ENCODE assay signal across 18 mouse cellular contexts in the genomic region with DNA sequence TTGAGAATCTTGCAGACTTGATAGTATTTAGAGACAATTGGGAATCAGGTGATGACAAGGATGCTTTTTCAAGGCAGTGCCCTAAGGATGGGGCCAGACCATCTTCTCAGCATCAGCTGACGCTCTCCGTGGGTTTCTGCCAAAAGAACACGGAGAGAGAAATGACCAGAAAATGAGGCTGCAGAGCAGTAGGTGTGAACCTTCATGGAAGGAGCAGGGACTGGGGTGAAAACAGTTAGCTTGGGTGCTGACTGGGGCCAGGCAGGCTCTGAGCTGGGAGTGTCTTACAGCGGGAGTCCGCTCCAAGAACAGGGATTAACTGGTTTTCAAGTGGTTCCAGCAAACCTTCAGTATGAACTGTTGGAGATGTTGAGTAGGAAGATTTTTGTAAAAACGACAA. TPM values are rescaled to one million over a fixed set of nuclear protein-coding genes. Genes with fewer than 3 reads are reported as not detected.
DNase-seq lines count a peak whose midpoint lies in the region; ATAC-seq lines count a peak whose summit lies in the region.
"Had no signal": no experiment of that assay in that cellular context is flagged by ENCODE, and none has a peak within 500 bp of the region (broad histone marks: within the 10 kb centered on the region; RNA-seq: fewer than 3 reads in every experiment).

No protein-coding gene starts in this region.

- no peak overlapping the region for H3K4me3 ChIP-seq in midbrain, embryonic 15.5 days
- H3K4me3 ChIP-seq in midbrain, embryonic 16.5 days (ENCODE audit: low read depth, low read length) = no peak overlapping the region
- H3K4me3 ChIP-seq: heart, adult 2 months had no signal

- peak; percentile 69 for DNase-seq in cerebellum, adult 11-12 months
- DNase-seq in cerebellum, adult 11 months = no peak
- DNase-seq in cerebellum, postnatal 10 days = peak; percentile 75
- no peak for DNase-seq in spleen, postnatal 14 days (ENCODE audit: low spot score in 2 of 2)
- no peak for DNase-seq in urinary bladder, postnatal 10 days (ENCODE audit: low spot score)
- DNase-seq: adrenal gland, adult 8-10 months; adrenal gland, postnatal 36 days; B cell, adult 2 months; gastrocnemius, postnatal 10 days; heart, adult 2 months; heart, postnatal 14 days had no signal

- WGBS in midbrain, embryonic 15.5 days = 33% methylated on average over 6 of the region's 6 CpGs
- WGBS in midbrain, embryonic 16.5 days = 37% methylated on average over 6 of the region's 6 CpGs

- H3K9me3 ChIP-seq in midbrain, embryonic 15.5 days = no peaks in the 10 kb centered on the region
- H3K9me3 ChIP-seq in midbrain, embryonic 16.5 days (replicated peaks; ENCODE audit: control insufficient read depth, low read length, poor library complexity, severe bottlenecking) = no peaks in the 10 kb centered on the region
- H3K9me3 ChIP-seq: embryonic facial prominence, embryonic 12.5 days; forebrain, embryonic 15.5 days; heart, embryonic 15.5 days had no signal

- H3K27ac ChIP-seq in midbrain, embryonic 15.5 days = no peak overlapping the region
- no peak overlapping the region for H3K27ac ChIP-seq in midbrain, embryonic 16.5 days (ENCODE audit: low read length)
- H3K27ac ChIP-seq: embryonic facial prominence, embryonic 12.5 days; forebrain, embryonic 15.5 days; heart, adult 2 months; heart, embryonic 15.5 days had no signal

- no peak for ATAC-seq in midbrain, embryonic 15.5 days (replicated peaks)
- ATAC-seq in midbrain, embryonic 16.5 days = no peak
- ATAC-seq: CD4-positive, CD25-positive, alpha-beta regulatory T cell, adult 4 months had no signal

- H3K27me3 ChIP-seq in midbrain, embryonic 15.5 days (replicated peaks) = peaks cover 17% of the 10 kb centered on the region
- H3K27me3 ChIP-seq in midbrain, embryonic 16.5 days (ENCODE audit: control insufficient read depth, insufficient read depth, low read depth, low read length) = no peaks in the 10 kb centered on the region

- no peak overlapping the region for H3K9ac ChIP-seq in midbrain, embryonic 15.5 days
- H3K9ac ChIP-seq in midbrain, embryonic 16.5 days (ENCODE audit: low read depth, low read length) = no peak overlapping the region
- H3K9ac ChIP-seq: heart, embryonic 15.5 days had no signal

- no peaks in the 10 kb centered on the region for H3K36me3 ChIP-seq in midbrain, embryonic 15.5 days (replicated peaks)
- H3K36me3 ChIP-seq in midbrain, embryonic 16.5 days (ENCODE audit: control insufficient read depth, insufficient read depth, low read length) = no peaks in the 10 kb centered on the region
- H3K36me3 ChIP-seq: embryonic facial prominence, embryonic 12.5 days; forebrain, embryonic 15.5 days; G1E; heart, embryonic 15.5 days had no signal

- peak overlapping the region; percentile 83; the same call in 1 of the 2 replicates for H3K4me2 ChIP-seq in midbrain, embryonic 15.5 days
- H3K4me2 ChIP-seq in midbrain, embryonic 16.5 days (ENCODE audit: low read length) = no peak overlapping the region

- H3K4me1 ChIP-seq in midbrain, embryonic 15.5 days = peaks cover 30% of the 10 kb centered on the region
- H3K4me1 ChIP-seq in midbrain, embryonic 16.5 days (ENCODE audit: control insufficient read depth, insufficient read depth, low read length) = peaks cover 24% of the 10 kb centered on the region

RNA-seq across cellular contexts. Expression of gene Adcy1, which starts 1.3 kb away (rescaled TPM):
- polyA plus RNA-seq in midbrain, embryonic 15.5 days (2015; fragmentation: Nextera tagmentation; extraction: Ambion mirVana) = 8.1 and 8.4 TPM in 2 replicates
- polyA plus RNA-seq in midbrain, embryonic 16.5 days (2015; fragmentation: Nextera tagmentation; extraction: Ambion mirVana) = 9.9 and 10.9 TPM in 2 replicates
- polyA plus RNA-seq: CD4-positive, CD25-positive, alpha-beta regulatory T cell, adult 4 months; G1E had no signal

Comparison
In these comparisons a context has a peak if more than half of its experiments do, and no peak if none do; other contexts are left out.
1. DNase-seq: peak in cerebellum, adult 11-12 months (single experiment) and cerebellum, postnatal 10 days (2 of 2); none in cerebellum, adult 11 months (single experiment), spleen, postnatal 14 days (0 of 2) and urinary bladder, postnatal 10 days (single experiment).